Comparison of ENCODE assay signal across 34 mouse cellular contexts in the genomic region with DNA sequence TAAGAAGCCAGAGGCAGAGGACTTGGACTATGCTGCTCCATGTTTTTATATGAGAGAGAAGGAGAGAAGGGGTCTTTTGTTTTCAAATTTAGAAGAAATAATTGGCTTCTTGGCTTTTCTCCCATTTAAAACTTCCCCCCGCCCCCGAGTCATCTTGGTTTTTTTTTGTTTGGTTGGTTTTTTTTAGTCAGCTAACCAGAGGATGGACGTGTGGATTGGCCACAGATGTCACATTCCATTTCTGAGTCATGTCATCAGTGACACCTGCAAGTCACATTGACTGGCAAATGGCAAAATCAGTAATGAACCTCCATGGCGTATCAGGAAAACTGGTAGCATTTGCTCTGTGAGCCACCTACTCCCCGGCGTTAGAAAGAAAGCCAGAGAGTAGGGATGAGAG.
"Had no signal": no experiment of that assay in that cellular context is flagged by ENCODE, and none has a peak within 500 bp of the region (broad histone marks: within the 10 kb centered on the region; RNA-seq: fewer than 3 reads in every experiment).

No protein-coding gene starts in this region.

- H3K9me3 ChIP-seq: heart, embryonic 12.5 days; heart, embryonic 13.5 days; heart, embryonic 15.5 days; hindbrain, embryonic 10.5 days; hindbrain, embryonic 12.5 days; hindbrain, embryonic 13.5 days; hindbrain, embryonic 15.5 days; intestine, embryonic 15.5 days; kidney, embryonic 15.5 days had no signal

- H3K9ac ChIP-seq: heart, embryonic 12.5 days; heart, embryonic 13.5 days; heart, embryonic 15.5 days; hindbrain, embryonic 12.5 days; hindbrain, embryonic 13.5 days; hindbrain, embryonic 14.5 days; hindbrain, embryonic 15.5 days; intestine, embryonic 15.5 days; kidney, embryonic 15.5 days had no signal

- H3K4me3 ChIP-seq: heart, embryonic 12.5 days; heart, embryonic 13.5 days; heart, embryonic 15.5 days; hindbrain, embryonic 10.5 days; hindbrain, embryonic 12.5 days; hindbrain, embryonic 13.5 days; hindbrain, embryonic 15.5 days; intestine, embryonic 15.5 days; kidney, embryonic 15.5 days; layer of hippocampus, adult 2 months; left cerebral cortex, adult 2 months had no signal

- H3K36me3 ChIP-seq: heart, embryonic 12.5 days; heart, embryonic 13.5 days; heart, embryonic 15.5 days; hindbrain, embryonic 10.5 days; hindbrain, embryonic 12.5 days; hindbrain, embryonic 13.5 days; hindbrain, embryonic 15.5 days; intestine, embryonic 15.5 days; kidney, embryonic 15.5 days had no signal

- H3K4me1 ChIP-seq: heart, embryonic 12.5 days; heart, embryonic 13.5 days; heart, embryonic 15.5 days; hindbrain, embryonic 12.5 days; hindbrain, embryonic 15.5 days; intestine, embryonic 15.5 days; kidney, embryonic 15.5 days had no signal

- ATAC-seq: hindbrain, embryonic 16.5 days; hindbrain, postnatal 0 days; inflammation-experienced regulatory T-cells, adult 6 months; intestine, embryonic 15.5 days; intestine, embryonic 16.5 days; intestine, postnatal 0 days had no signal

- DNase-seq: heart, postnatal 10 days; heart, postnatal 14 days; heart, postnatal 36 days; heart, postnatal 4 days; kidney, adult 11 months; kidney, adult 18-20 months; kidney, adult 2 months; kidney, adult 8-10 months; kidney, adult 9 months; kidney, postnatal 10 days; kidney, postnatal 14 days; kidney, postnatal 25 days; kidney, postnatal 36 days; kidney, postnatal 4 days; layer of hippocampus, adult 9-11 months; layer of hippocampus, postnatal 36 days had no signal

- H3K4me2 ChIP-seq: heart, embryonic 12.5 days; heart, embryonic 13.5 days; heart, embryonic 15.5 days; hindbrain, embryonic 12.5 days; hindbrain, embryonic 13.5 days; hindbrain, embryonic 14.5 days; hindbrain, embryonic 15.5 days; intestine, embryonic 15.5 days; kidney, embryonic 15.5 days had no signal

- H3K27me3 ChIP-seq: heart, embryonic 12.5 days; heart, embryonic 13.5 days; heart, embryonic 15.5 days; hindbrain, embryonic 12.5 days; hindbrain, embryonic 13.5 days; hindbrain, embryonic 15.5 days; intestine, embryonic 15.5 days; kidney, embryonic 15.5 days had no signal

- H3K27ac ChIP-seq: heart, embryonic 13.5 days; heart, embryonic 15.5 days; hindbrain, embryonic 10.5 days; hindbrain, embryonic 12.5 days; hindbrain, embryonic 13.5 days; hindbrain, embryonic 14.5 days; hindbrain, embryonic 15.5 days; hindbrain, postnatal 0 days; intestine, embryonic 15.5 days; kidney, embryonic 15.5 days; kidney, postnatal 0 days; layer of hippocampus, adult 2 months; left cerebral cortex, adult 2 months had no signal
